Mouse (Mus musculus) spleen, adult 2 months (tissue): ENCODE measurements around the gene Lrrc75a.

Experiments
- CTCF ChIP-seq: fragments of 200-500 bp; IDR thresholded peaks from 2 replicates; pipeline ENCODE4 v1.5.1; 2011; ENCODE audit warnings: mild to moderate bottlenecking, inconsistent platforms; ENCODE audit not compliant: insufficient read depth, insufficient read length, insufficient replicate concordance; ENCODE audit errors: extremely low read depth
- POLR2A ChIP-seq: fragments of 200-500 bp; IDR thresholded peaks from 2 replicates; pipeline ENCODE4 v1.6.1; 2011; ENCODE audit warnings: low read depth, low read length, inconsistent platforms

GRCm38 (mm10) chr11:62646958-62647515 is 1.3 kb downstream of the Lrrc75a start:
- TF ChIP-seq CTCF (no peak), POLR2A (no peak)
